Mouse (Mus musculus) lung, embryonic 15.5 days (tissue): Measurements from ENCODE around the gene Gbf1. TPM values are rescaled to one million over a fixed set of nuclear protein-coding genes. Genes with fewer than 3 reads are reported as not detected.

Experiments used
- ATAC-seq: fragments of 200-750 bp; cut with Nextera tagmentation; 2 replicates; pipeline ENCODE4 v1.8.0; 2017; ENCODE audit warnings: moderate number of reproducible peaks, borderline replicate concordance; ENCODE audit not compliant: low FRiP score, low TSS enrichment; ENCODE audit errors: extremely low read depth
- H3K27ac ChIP-seq: fragments of 300-500 bp; sonication (generic); 2 replicates; pipeline ENCODE4 v1.5.1; 2015; ENCODE audit warnings: moderate library complexity, mild to moderate bottlenecking, inconsistent platforms
- H3K27me3 ChIP-seq: fragments of 300-500 bp; sonication (generic); 2 replicates; pipeline ENCODE4 v1.6.1; 2015; ENCODE audit warnings: inconsistent platforms
- H3K36me3 ChIP-seq: fragments of 300-500 bp; sonication (generic); 2 replicates; pipeline ENCODE4 v1.6.1; 2015; ENCODE audit warnings: inconsistent platforms
- H3K4me1 ChIP-seq: fragments of 300-500 bp; sonication (generic); 2 replicates; pipeline ENCODE4 v1.6.1; 2015; ENCODE audit warnings: inconsistent platforms
- H3K4me2 ChIP-seq: fragments of 300-500 bp; sonication (generic); 2 replicates; pipeline ENCODE4 v1.6.1; 2015; ENCODE audit warnings: inconsistent platforms, mild to moderate bottlenecking, moderate library complexity
- H3K4me3 ChIP-seq: fragments of 300-500 bp; sonication (generic); 2 replicates; pipeline ENCODE4 v1.5.1; 2015; ENCODE audit warnings: mild to moderate bottlenecking, inconsistent platforms
- H3K9ac ChIP-seq: fragments of 300-500 bp; sonication (generic); 2 replicates; pipeline ENCODE4 v1.6.1; 2015; ENCODE audit warnings: inconsistent platforms
- H3K9me3 ChIP-seq: fragments of 300-500 bp; sonication (generic); 2 replicates; pipeline ENCODE4 v1.6.1; 2016; ENCODE audit warnings: inconsistent platforms
- WGBS: fragments of 180-500 bp; shearing (Covaris S2); methylation state at CpG from one replicate; pipeline ENCODE4 v1.1.7; 2015; 5-methylcytosine and 5-hydroxymethylcytosine counted together
- polyA plus RNA-seq: library from polyadenylated mRNA; unstranded; fragments of >200 nt; fragmentation: Nextera tagmentation; extraction: Ambion mirVana; gene quantifications from 2 replicates; pipeline ENCODE4 v1.2.1, GENCODE M21; 2015

Gene Gbf1
- polyA plus RNA-seq, 1 experiment from 2014 or later: 65.0 TPM

DNA sequence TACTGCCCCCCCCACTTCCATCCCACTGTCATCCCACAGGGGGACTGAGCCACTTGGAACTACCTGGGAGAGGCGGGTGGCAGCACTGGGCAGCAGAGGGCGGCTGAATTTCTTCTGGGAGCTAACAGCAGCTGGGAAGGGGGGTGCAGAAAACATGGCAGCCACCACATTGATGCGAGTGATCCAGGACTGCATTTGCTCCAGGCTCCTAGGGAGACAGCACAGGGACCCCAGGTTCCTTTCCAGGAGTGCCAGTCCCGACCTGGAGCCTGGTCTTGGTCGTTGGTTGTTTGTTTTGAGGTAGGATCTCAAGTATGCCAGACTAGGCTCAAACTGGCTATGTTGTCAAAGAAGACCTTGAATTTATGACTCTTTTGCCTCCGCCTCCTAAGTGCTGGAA, 161.3 kb downstream of the Gbf1 start:
- 70% methylated on average over 6 of the region's 6 CpGs for WGBS
- peaks cover 54% of the 10 kb centered on the region for H3K27me3 ChIP-seq
- ATAC-seq: no peak

DNA sequence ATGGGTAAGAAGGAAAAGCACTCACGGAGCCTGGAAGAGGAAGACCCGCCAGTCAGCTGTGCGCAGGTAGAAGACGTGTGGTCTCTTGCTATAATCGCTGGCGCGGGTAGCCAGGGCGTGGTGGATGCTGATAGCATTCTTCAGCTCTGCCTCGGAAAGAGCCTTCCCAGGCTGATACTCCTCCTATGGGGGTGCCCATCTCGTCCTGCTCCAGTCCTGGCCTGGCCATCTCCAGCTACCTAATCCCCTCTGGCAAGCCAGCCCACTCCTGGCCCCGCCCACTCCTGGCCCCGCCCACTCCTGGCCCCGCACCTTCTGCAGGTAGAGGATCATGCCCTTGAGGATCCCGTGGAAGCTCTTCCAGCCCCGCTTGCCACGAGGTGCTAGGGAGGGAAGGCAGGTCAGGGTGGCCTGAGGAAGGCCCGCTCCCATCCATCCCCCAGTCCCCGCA, 161.9 kb downstream of the Gbf1 start:
- H3K9ac ChIP-seq: no peak overlapping the region
- H3K27me3 ChIP-seq: peaks cover 60% of the 10 kb centered on the region
- H3K4me3 ChIP-seq: no peak overlapping the region
- WGBS: 19% methylated on average over 18 of the region's 18 CpGs
- H3K4me1 ChIP-seq: peaks cover 22% of the 10 kb centered on the region
- H3K36me3 ChIP-seq: peaks cover 12% of the 10 kb centered on the region; the same call in 1 of the 2 replicates
- H3K4me2 ChIP-seq: no peak overlapping the region
- no peaks in the 10 kb centered on the region for H3K9me3 ChIP-seq
- no peak overlapping the region for H3K27ac ChIP-seq
- no peak for ATAC-seq

More for the DNA sequence above, 161.3 kb downstream of the Gbf1 start:
- Histone ChIP-seq H3K4me3 (no peak overlapping the region), H3K9me3 (no peaks in the 10 kb centered on the region), H3K4me2 (no peak overlapping the region), H3K27ac (no peak overlapping the region), H3K4me1 (peaks cover 26% of the 10 kb centered on the region), H3K9ac (no peak overlapping the region), H3K36me3 (peaks cover 12% of the 10 kb centered on the region; the same call in 1 of the 2 replicates)

- H3K36me3 ChIP-seq: peaks cover 12% of the 10 kb centered on the region; the same call in 1 of the 2 replicates
- no peak overlapping the region for H3K9ac ChIP-seq
- H3K27ac ChIP-seq: no peak overlapping the region
- H3K4me1 ChIP-seq: peaks cover 22% of the 10 kb centered on the region
- H3K9me3 ChIP-seq: no peaks in the 10 kb centered on the region
- no peak overlapping the region for H3K4me2 ChIP-seq
- H3K4me3 ChIP-seq: no peak overlapping the region
- WGBS: 32% methylated on average over 14 of the region's 14 CpGs
- no peak for ATAC-seq
- H3K27me3 ChIP-seq: peaks cover 69% of the 10 kb centered on the region
Observed at GRCm38 (mm10) chr19:46314872-46315742, 162.8 kb downstream of the Gbf1 start.

DNA sequence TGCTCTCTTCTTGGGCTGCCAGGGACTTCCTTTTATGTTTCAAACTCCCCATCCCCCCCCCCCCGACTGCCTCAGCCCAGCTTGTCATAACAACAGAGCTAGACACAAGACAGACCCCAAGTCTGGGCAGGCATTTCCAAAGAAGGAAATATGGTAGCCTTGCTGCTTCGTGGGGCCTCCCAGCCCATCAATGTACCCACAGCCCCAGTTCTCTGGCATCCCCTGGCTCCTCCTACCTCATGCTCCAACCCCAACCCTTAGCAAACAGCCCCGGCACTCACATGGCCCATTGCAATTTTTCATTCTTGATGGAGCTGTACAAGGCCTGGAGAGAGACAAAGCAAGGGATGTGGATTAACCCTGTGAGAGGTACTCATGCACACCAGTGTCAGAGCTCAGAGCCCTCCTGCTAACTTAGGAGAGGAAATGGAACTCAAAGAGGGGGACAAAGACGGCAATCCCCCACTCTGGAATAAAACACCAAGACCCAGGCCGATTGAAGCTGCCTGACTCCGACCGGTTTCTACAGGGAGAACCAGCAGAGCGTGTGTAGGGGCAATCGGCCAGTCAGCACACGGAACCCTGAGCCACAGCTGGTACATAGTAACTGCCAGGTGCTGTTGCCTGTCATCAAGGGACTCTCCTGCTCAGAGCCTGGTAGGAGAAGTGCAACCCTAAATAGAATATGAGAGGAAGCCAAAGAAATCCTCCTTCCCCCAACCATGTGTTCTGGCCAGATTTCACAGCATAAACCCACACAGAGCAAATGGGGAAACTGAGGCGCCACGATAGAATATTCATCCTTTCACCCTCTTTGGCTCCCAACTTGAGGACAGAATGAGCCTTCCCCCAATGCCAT, 163.7 kb downstream of the Gbf1 start:
- Histone ChIP-seq H3K36me3 (peaks cover 10% of the 10 kb centered on the region; the same call in 1 of the 2 replicates), H3K4me2 (0 out of 2 replicates have a peak overlapping the region, but pooled peaks have one; percentile 64), H3K4me3 (no peak overlapping the region), H3K9me3 (no peaks in the 10 kb centered on the region), H3K4me1 (peaks cover 22% of the 10 kb centered on the region), H3K9ac (no peak overlapping the region), H3K27me3 (peaks cover 78% of the 10 kb centered on the region), H3K27ac (no peak overlapping the region)
- WGBS: 44% methylated on average over 12 of the region's 12 CpGs
- ATAC-seq: no peak

- no peak for ATAC-seq
- Histone ChIP-seq H3K9ac (peak overlapping the region; percentile 7; the same call in 1 of the 2 replicates), H3K36me3 (peaks cover 4% of the 10 kb centered on the region; the same call in 1 of the 2 replicates), H3K27me3 (peaks cover 88% of the 10 kb centered on the region), H3K9me3 (no peaks in the 10 kb centered on the region), H3K4me1 (peaks cover 22% of the 10 kb centered on the region), H3K27ac (no peak overlapping the region), H3K4me2 (peak overlapping the region; percentile 64), H3K4me3 (peak overlapping the region; percentile 46)
- WGBS: 35% methylated on average over 15 of the region's 15 CpGs
Observed at GRCm38 (mm10) chr19:46316846-46317545, 164.7 kb downstream of the Gbf1 start.

DNA sequence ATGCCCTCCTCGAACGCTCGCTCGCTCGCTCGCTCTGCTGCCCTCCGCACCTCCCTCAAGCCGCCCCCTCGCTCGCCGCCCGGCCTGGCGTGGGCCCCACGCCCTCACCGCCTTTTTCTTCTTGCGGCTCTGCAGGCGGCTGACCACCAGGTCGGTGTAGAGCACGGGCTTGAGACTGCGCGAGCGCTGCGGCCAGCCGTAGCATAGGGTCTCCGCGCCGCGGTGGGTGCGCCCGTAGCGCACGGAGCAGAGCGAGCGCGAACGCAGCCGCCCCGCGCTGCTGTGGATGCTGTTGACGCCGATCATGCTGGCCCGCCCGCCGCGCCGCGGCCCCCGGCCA, 165.2 kb downstream of the Gbf1 start:
- peak overlapping the region; percentile 64 for H3K4me2 ChIP-seq
- 2% methylated on average over 41 of the region's 48 CpGs for WGBS
- H3K27me3 ChIP-seq: peaks cover 93% of the 10 kb centered on the region
- peak overlapping the region; percentile 46 for H3K4me3 ChIP-seq
- H3K9ac ChIP-seq: peak overlapping the region; percentile 7; the same call in 1 of the 2 replicates
- H3K4me1 ChIP-seq: peaks cover 22% of the 10 kb centered on the region
- H3K27ac ChIP-seq: no peak overlapping the region
- H3K36me3 ChIP-seq: peaks cover 2% of the 10 kb centered on the region; the same call in 1 of the 2 replicates
- ATAC-seq: no peak
- H3K9me3 ChIP-seq: no peaks in the 10 kb centered on the region

DNA sequence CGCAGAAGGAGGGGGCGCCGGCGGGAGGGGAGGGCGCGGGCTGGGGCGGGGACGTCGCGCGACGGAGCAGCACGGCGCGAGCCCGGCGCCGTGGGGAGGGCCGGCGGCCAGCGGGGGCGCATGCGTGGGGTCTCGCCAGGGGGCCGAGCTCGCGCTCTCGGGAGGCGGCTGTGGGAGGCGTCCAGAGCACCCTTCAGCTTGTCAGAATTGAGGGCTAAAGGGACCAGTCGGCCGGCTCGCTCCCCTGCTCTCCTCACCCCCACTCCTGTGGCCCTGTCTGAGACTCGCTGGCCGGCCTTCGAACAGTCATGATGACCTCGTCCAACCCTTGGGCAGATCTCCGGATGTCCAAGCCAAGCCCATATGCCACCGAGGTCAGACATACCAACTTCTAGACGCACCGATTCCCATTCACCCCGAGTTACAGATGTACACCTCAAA, 165.7 kb downstream of the Gbf1 start:
- Histone ChIP-seq H3K9ac (0 out of 2 replicates have a peak overlapping the region, but pooled peaks have one; percentile 7), H3K4me2 (peak overlapping the region; percentile 64), H3K27me3 (peaks cover 99% of the 10 kb centered on the region), H3K9me3 (no peaks in the 10 kb centered on the region), H3K27ac (no peak overlapping the region), H3K4me3 (peak overlapping the region; percentile 46), H3K4me1 (peaks cover 22% of the 10 kb centered on the region), H3K36me3 (no peaks in the 10 kb centered on the region)
- WGBS: 1% methylated on average over 35 of the region's 42 CpGs
- no peak for ATAC-seq

- Histone ChIP-seq H3K9me3 (no peaks in the 10 kb centered on the region), H3K4me3 (no peak overlapping the region), H3K9ac (no peak overlapping the region), H3K36me3 (no peaks in the 10 kb centered on the region), H3K27me3 (peaks cover 99% of the 10 kb centered on the region), H3K4me2 (peak overlapping the region; percentile 64), H3K27ac (no peak overlapping the region), H3K4me1 (peaks cover 22% of the 10 kb centered on the region)
- no peak for ATAC-seq
- WGBS: 9% methylated on average over 16 of the region's 16 CpGs
Observed at GRCm38 (mm10) chr19:46318586-46319378, 166.5 kb downstream of the Gbf1 start.

DNA sequence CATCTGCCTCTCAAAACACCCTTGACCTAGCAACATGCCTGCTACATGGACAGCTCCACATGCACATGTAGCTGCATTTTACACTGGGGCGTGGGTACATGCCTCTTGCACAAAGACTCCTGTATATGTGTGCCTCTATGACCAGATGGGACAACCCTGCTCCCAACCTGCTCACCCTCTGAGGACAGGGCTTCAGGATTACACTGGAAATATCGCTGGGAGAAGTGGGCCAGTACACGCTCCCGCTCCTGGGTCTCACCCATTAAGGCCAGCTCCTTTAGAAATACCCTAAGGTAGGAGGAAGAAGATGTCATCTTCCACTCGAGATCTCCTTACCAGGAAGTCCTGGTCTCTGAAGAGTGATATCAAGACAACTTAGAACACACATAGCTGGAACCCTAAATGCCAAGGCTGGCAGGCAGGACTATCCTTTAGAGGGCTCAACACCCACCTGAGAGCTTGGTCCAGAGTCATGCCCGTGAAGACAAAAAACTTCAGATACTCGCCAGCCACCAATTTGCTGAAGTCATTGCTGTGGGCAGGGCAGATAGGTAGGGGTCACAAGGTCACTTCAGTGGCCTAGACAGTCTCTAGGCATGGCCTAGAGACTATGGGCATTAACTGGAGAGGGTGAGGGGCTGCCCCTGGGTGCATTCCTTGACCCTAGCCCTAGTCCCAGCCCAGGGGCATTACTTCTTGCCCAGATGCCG, 167.9 kb downstream of the Gbf1 start:
- no peak overlapping the region for H3K9ac ChIP-seq
- H3K4me3 ChIP-seq: no peak overlapping the region
- no peak overlapping the region for H3K4me2 ChIP-seq
- H3K4me1 ChIP-seq: peaks cover 15% of the 10 kb centered on the region
- H3K9me3 ChIP-seq: no peaks in the 10 kb centered on the region
- H3K27ac ChIP-seq: no peak overlapping the region
- 69% methylated on average over 8 of the region's 8 CpGs for WGBS
- H3K36me3 ChIP-seq: no peaks in the 10 kb centered on the region
- ATAC-seq: no peak
- H3K27me3 ChIP-seq: peaks cover 99% of the 10 kb centered on the region
